20 mouse cellular contexts compared by ENCODE assay signal in the genomic region with DNA sequence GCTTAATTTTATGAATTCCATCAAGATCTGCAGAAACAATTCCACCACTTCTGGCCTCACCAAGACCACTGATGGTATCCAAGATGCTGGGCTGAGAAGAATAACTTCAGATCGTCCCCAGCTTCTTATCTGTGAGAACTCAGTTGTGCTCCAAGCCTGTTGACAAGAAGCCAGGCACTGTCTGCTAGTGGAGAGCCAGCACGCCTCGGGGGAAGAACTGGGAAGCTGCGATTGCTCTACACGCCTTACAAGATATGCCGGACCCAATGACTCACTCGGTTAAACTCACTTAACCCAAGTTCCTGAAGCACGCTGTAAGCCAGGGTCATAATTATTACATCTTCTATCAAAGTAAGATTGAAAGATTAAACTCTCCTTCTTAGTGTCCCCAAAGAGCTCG. TPM values are rescaled to one million over a fixed set of nuclear protein-coding genes. Genes with fewer than 3 reads are reported as not detected.
DNase-seq lines count a peak whose midpoint lies in the region; ATAC-seq lines count a peak whose summit lies in the region.
"Had no signal": no experiment of that assay in that cellular context is flagged by ENCODE, and none has a peak within 500 bp of the region (broad histone marks: within the 10 kb centered on the region; RNA-seq: fewer than 3 reads in every experiment).

No protein-coding gene starts in this region.

- no peak overlapping the region for H3K9ac ChIP-seq in heart, embryonic 11.5 days (ENCODE audit: low read depth, low read length)
- H3K9ac ChIP-seq: hindbrain, embryonic 15.5 days had no signal

- WGBS in heart, embryonic 11.5 days (ENCODE audit: insufficient replicate concordance): 50% methylated on average over 9 of the region's 9 CpGs

- no peaks in the 10 kb centered on the region for H3K9me3 ChIP-seq in heart, embryonic 11.5 days (replicated peaks; ENCODE audit: control insufficient read depth, low read length)
- H3K9me3 ChIP-seq: hindbrain, embryonic 15.5 days had no signal

- no peak overlapping the region for H3K27ac ChIP-seq in heart, embryonic 11.5 days (ENCODE audit: low read depth, low read length)
- H3K27ac ChIP-seq: hindbrain, embryonic 15.5 days; kidney, postnatal 0 days had no signal

- no peak for ATAC-seq in heart, embryonic 11.5 days (replicated peaks; ENCODE audit: insufficient number of reproducible peaks, low FRiP score, low TSS enrichment)
- ATAC-seq: intestine, postnatal 0 days had no signal

- DNase-seq in heart, adult 11 months: peak; percentile 97
- DNase-seq in urinary bladder, postnatal 25 days (ENCODE audit: low spot score): peak; percentile 24
- DNase-seq in urinary bladder, adult 2 months (ENCODE audit: low spot score): no peak
- DNase-seq in heart, adult 9 months (ENCODE audit: low spot score in 2 of 2): peak; percentile 43 to 78
- no peak for DNase-seq in frontal cortex, postnatal 36 days (ENCODE audit: low spot score in 2 of 2)
- no peak for DNase-seq in natural killer cell, adult 2 months (ENCODE audit: low spot score in 2 of 2)
- no peak for DNase-seq in testis, postnatal 10 days (ENCODE audit: low spot score)
- DNase-seq: cerebellum, adult 11 months; cerebellum, postnatal 36 days; layer of hippocampus, adult 9-11 months; retina, postnatal 1 day; spleen, adult 18-20 months; thymus, postnatal 36 days had no signal

- H3K4me1 ChIP-seq in heart, embryonic 11.5 days (ENCODE audit: control insufficient read depth, insufficient read depth, low read length): 0 out of 2 replicates have a peak, but pooled peaks cover 2% of the 10 kb centered on the region
- H3K4me1 ChIP-seq: hindbrain, embryonic 15.5 days had no signal

- H3K4me3 ChIP-seq in heart, embryonic 11.5 days (ENCODE audit: low read depth, low read length): no peak overlapping the region
- H3K4me3 ChIP-seq: hindbrain, embryonic 15.5 days had no signal

- no peaks in the 10 kb centered on the region for H3K36me3 ChIP-seq in heart, embryonic 11.5 days (ENCODE audit: control insufficient read depth, insufficient read depth, low read length)
- H3K36me3 ChIP-seq: hindbrain, embryonic 15.5 days had no signal

- H3K4me2 ChIP-seq in heart, embryonic 11.5 days: no peak overlapping the region
- H3K4me2 ChIP-seq: hindbrain, embryonic 15.5 days; liver, embryonic 11.5 days; midbrain, embryonic 11.5 days had no signal

- H3K27me3 ChIP-seq in heart, embryonic 11.5 days (ENCODE audit: control insufficient read depth, insufficient read depth, low read length): no peaks in the 10 kb centered on the region
- H3K27me3 ChIP-seq: CH12.LX had no signal

RNA-seq across cellular contexts. Expression of a gene that starts 16.1 kb away (rescaled TPM):
- polyA plus RNA-seq in heart, embryonic 11.5 days (2014; fragmentation: Nextera tagmentation; extraction: Ambion mirVana): 0.49 and 1.3 TPM in 2 replicates
- polyA plus RNA-seq in urinary bladder, adult 2 months (2012; rRNA removed): 2.2 and 3.7 TPM in 2 replicates

Comparison
In these comparisons a context has a peak if more than half of its experiments do, and no peak if none do; other contexts are left out.
1. DNase-seq: peak in heart, adult 11 months (single experiment), urinary bladder, postnatal 25 days (single experiment) and heart, adult 9 months (2 of 2); none in urinary bladder, adult 2 months (single experiment), frontal cortex, postnatal 36 days (0 of 2), natural killer cell, adult 2 months (0 of 2) and testis, postnatal 10 days (single experiment).